ENCODE assay signal across 7 mouse cellular contexts in the genomic region with DNA sequence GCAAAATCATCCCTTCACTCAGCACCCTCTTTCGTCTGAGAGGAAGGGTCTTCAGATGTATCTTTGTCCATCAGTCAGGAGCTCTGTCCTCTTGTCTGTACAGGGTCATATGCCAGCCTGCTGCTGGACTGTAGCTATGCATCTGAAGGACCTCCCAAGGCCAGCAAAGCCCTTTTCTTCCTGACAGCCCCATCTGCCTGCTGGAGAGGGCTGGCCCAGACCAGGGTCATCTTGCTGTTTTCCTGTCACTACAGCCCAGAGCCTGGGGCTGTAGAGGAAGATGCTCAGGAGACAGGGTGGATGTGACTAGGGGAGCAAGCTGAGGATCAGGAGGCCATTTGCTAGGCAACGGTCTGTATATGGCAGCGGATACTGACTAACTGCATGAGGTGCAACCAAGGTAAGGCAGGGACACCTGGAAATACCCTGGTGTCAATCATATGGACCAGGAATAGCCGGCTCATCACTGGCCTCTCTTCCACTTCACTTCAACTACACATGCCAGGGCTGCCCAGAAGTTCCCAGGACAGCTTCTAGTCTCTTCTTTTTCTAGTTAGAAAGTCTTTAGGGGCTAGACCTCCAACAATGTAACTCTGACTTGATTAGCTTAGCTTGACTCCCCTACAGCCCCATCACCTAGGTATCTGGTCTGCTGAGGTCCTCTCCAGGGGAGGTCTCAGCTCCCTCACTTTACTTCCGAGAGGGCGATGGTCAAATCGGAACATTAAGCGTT. TPM values are rescaled to one million over a fixed set of nuclear protein-coding genes. Genes with fewer than 3 reads are reported as not detected.
DNase-seq lines count a peak whose midpoint lies in the region; ATAC-seq and TF ChIP-seq lines count a peak whose summit lies in the region.

No protein-coding gene starts in this region.

- TF ChIP-seq POLR2A in small intestine, adult 2 months (IDR thresholded peaks at IDR 0.05; ENCODE audit: low read depth, low read length) = no peak

- DNase-seq in left cerebral cortex, postnatal 14 days (ENCODE audit: low spot score in 2 of 2) = no peak
- no peak for DNase-seq in testis, postnatal 14 days (ENCODE audit: low spot score)

- H3K4me1 ChIP-seq in megakaryocyte, embryonic 14.5 days = peaks cover 71% of the 10 kb centered on the region
- H3K4me1 ChIP-seq in embryonic facial prominence, embryonic 15.5 days = peaks cover 47% of the 10 kb centered on the region
- peaks cover 18% of the 10 kb centered on the region for H3K4me1 ChIP-seq in intestine, postnatal 0 days (replicated peaks; ENCODE audit: control insufficient read depth, insufficient read depth, low read length)
- peaks cover 14% of the 10 kb centered on the region for H3K4me1 ChIP-seq in small intestine, adult 2 months (ENCODE audit: control insufficient read depth, insufficient read depth, insufficient read length, low read length)

- no peak for TF ChIP-seq CTCF in intestine, postnatal 0 days (IDR thresholded peaks at IDR 0.05; ENCODE audit: low read depth)
- TF ChIP-seq CTCF in small intestine, adult 2 months (IDR thresholded peaks at IDR 0.05; ENCODE audit: extremely low read depth, insufficient read length, insufficient replicate concordance, low read depth, low read length) = no peak

- H3K36me3 ChIP-seq in megakaryocyte, embryonic 14.5 days (replicated peaks; ENCODE audit: low read length) = peaks cover 47% of the 10 kb centered on the region
- H3K36me3 ChIP-seq in embryonic facial prominence, embryonic 15.5 days = peaks cover 26% of the 10 kb centered on the region
- H3K36me3 ChIP-seq in intestine, postnatal 0 days (ENCODE audit: control insufficient read depth, insufficient read depth) = peaks cover 15% of the 10 kb centered on the region
- H3K36me3 ChIP-seq in small intestine, adult 2 months (ENCODE audit: control insufficient read depth, insufficient read depth, low read length) = peaks cover 6% of the 10 kb centered on the region

- WGBS in embryonic facial prominence, embryonic 15.5 days = 22% methylated on average over 8 of the region's 8 CpGs
- 24% methylated on average over 8 of the region's 8 CpGs for WGBS in intestine, postnatal 0 days
- 26% methylated on average over 8 of the region's 8 CpGs for WGBS in small intestine, adult 2 months

- no peaks in the 10 kb centered on the region for H3K9me3 ChIP-seq in megakaryocyte, embryonic 14.5 days
- H3K9me3 ChIP-seq in embryonic facial prominence, embryonic 15.5 days (replicated peaks) = no peaks in the 10 kb centered on the region
- no peaks in the 10 kb centered on the region for H3K9me3 ChIP-seq in intestine, postnatal 0 days (ENCODE audit: control insufficient read depth)

- peak overlapping the region; percentile 59 for H3K9ac ChIP-seq in embryonic facial prominence, embryonic 15.5 days
- H3K9ac ChIP-seq in intestine, postnatal 0 days (ENCODE audit: low read depth, low read length) = peak overlapping the region; percentile 67; the same call in 1 of the 2 replicates

- intact Hi-C loops in left cerebral cortex, postnatal 14 days (cut with DNase I) = no loop called here

- peak overlapping the region; percentile 96 for H3K27ac ChIP-seq in embryonic facial prominence, embryonic 15.5 days (replicated peaks)
- H3K27ac ChIP-seq in intestine, postnatal 0 days (ENCODE audit: low read depth, low read length) = peak overlapping the region; percentile 86
- no peak overlapping the region for H3K27ac ChIP-seq in small intestine, adult 2 months (ENCODE audit: insufficient read depth, low read depth, low read length)

- peak overlapping the region; percentile 76 for H3K4me2 ChIP-seq in embryonic facial prominence, embryonic 15.5 days (replicated peaks)
- H3K4me2 ChIP-seq in intestine, postnatal 0 days (replicated peaks; ENCODE audit: low read depth) = peak overlapping the region; percentile 86

- H3K4me3 ChIP-seq in megakaryocyte, embryonic 14.5 days (replicated peaks) = peak overlapping the region; percentile 93
- H3K4me3 ChIP-seq in embryonic facial prominence, embryonic 15.5 days (replicated peaks) = peak overlapping the region; percentile 68
- peak overlapping the region; percentile 64 for H3K4me3 ChIP-seq in intestine, postnatal 0 days (ENCODE audit: low read depth, low read length)
- H3K4me3 ChIP-seq in small intestine, adult 2 months (ENCODE audit: low read depth, low read length) = peak overlapping the region; percentile 71

- no peaks in the 10 kb centered on the region for H3K27me3 ChIP-seq in megakaryocyte, embryonic 14.5 days (replicated peaks)
- H3K27me3 ChIP-seq in embryonic facial prominence, embryonic 15.5 days = no peaks in the 10 kb centered on the region
- no peaks in the 10 kb centered on the region for H3K27me3 ChIP-seq in intestine, postnatal 0 days (replicated peaks; ENCODE audit: control insufficient read depth, insufficient read depth, low read length)
- H3K27me3 ChIP-seq in small intestine, adult 2 months (ENCODE audit: control insufficient read depth, insufficient read depth, low read length) = no peaks in the 10 kb centered on the region

- no peak for ATAC-seq in megakaryocyte, adult 5-6 weeks (ENCODE audit: poor library complexity, severe bottlenecking)
- no peak for ATAC-seq in embryonic facial prominence, embryonic 15.5 days (ENCODE audit: insufficient number of reproducible peaks, low FRiP score, low TSS enrichment, low read depth)
- ATAC-seq in intestine, postnatal 0 days = no peak

RNA-seq across cellular contexts. Expression of a gene that starts 0.8 kb away (rescaled TPM):
- polyA plus RNA-seq in megakaryocyte, embryonic 14.5 days (2012; ENCODE audit: insufficient read depth, low replicate concordance) = 32.9 and 39.7 TPM in 2 replicates
- total RNA-seq in megakaryocyte, adult 5-6 weeks (2015) = 49.7 and 68.6 TPM in 2 replicates
- 77.2 and 89.0 TPM in 2 replicates for total RNA-seq in megakaryocyte, adult 5-6 weeks (2017)
- 63.3 and 66.7 TPM in 2 replicates for polyA plus RNA-seq in embryonic facial prominence, embryonic 15.5 days (2015; fragmentation: Nextera tagmentation; extraction: Ambion mirVana)
- polyA plus RNA-seq in intestine, postnatal 0 days (2015; fragmentation: Nextera tagmentation; extraction: Ambion mirVana) = 29.6 and 32.0 TPM in 2 replicates
- polyA plus RNA-seq in small intestine, adult 2 months (2012; rRNA removed) = 5.2 and 7.2 TPM in 2 replicates
- total RNA-seq in left cerebral cortex, postnatal 14 days (2021) = 100 to 1,000 TPM; 103 to 110 TPM

RNA-seq across cellular contexts. Expression of a gene that starts 4.1 kb away (rescaled TPM):
- 9.7 TPM in 1 of 2 replicates, not detected in the other for polyA plus RNA-seq in megakaryocyte, embryonic 14.5 days (2012; ENCODE audit: insufficient read depth, low replicate concordance)
- total RNA-seq in megakaryocyte, adult 5-6 weeks (2015) = 14.3 and 16.6 TPM in 2 replicates
- 6.4 and 7.4 TPM in 2 replicates for total RNA-seq in megakaryocyte, adult 5-6 weeks (2017)
- 31.8 and 34.1 TPM in 2 replicates for polyA plus RNA-seq in embryonic facial prominence, embryonic 15.5 days (2015; fragmentation: Nextera tagmentation; extraction: Ambion mirVana)
- polyA plus RNA-seq in intestine, postnatal 0 days (2015; fragmentation: Nextera tagmentation; extraction: Ambion mirVana) = 15.9 and 17.9 TPM in 2 replicates
- polyA plus RNA-seq in small intestine, adult 2 months (2012; rRNA removed) = 11.9 and 17.0 TPM in 2 replicates
- 10 to 100 TPM; 29.3 to 35.1 TPM for total RNA-seq in left cerebral cortex, postnatal 14 days (2021)

RNA-seq across cellular contexts. Expression of a gene that starts 8.9 kb away (rescaled TPM):
- 0.46 TPM in 1 of 2 replicates, not detected in the other for polyA plus RNA-seq in megakaryocyte, embryonic 14.5 days (2012; ENCODE audit: insufficient read depth, low replicate concordance)
- 1.0 and 3.5 TPM in 2 replicates for total RNA-seq in megakaryocyte, adult 5-6 weeks (2015)
- total RNA-seq in megakaryocyte, adult 5-6 weeks (2017) = not detected in 2 replicates
- 3.4 and 3.7 TPM in 2 replicates for polyA plus RNA-seq in embryonic facial prominence, embryonic 15.5 days (2015; fragmentation: Nextera tagmentation; extraction: Ambion mirVana)
- polyA plus RNA-seq in intestine, postnatal 0 days (2015; fragmentation: Nextera tagmentation; extraction: Ambion mirVana) = 1.1 and 1.2 TPM in 2 replicates
- polyA plus RNA-seq in small intestine, adult 2 months (2012; rRNA removed) = 0.15 and 1.6 TPM in 2 replicates
- 1 to 10 TPM; 2.7 to 3.9 TPM for total RNA-seq in left cerebral cortex, postnatal 14 days (2021)

RNA-seq across cellular contexts. Expression of a gene that starts 17.9 kb away (rescaled TPM):
- polyA plus RNA-seq in megakaryocyte, embryonic 14.5 days (2012; ENCODE audit: insufficient read depth, low replicate concordance) = 17.9 and 24.0 TPM in 2 replicates
- total RNA-seq in megakaryocyte, adult 5-6 weeks (2015) = 14.6 and 16.3 TPM in 2 replicates
- total RNA-seq in megakaryocyte, adult 5-6 weeks (2017) = 55.8 and 68.1 TPM in 2 replicates
- polyA plus RNA-seq in embryonic facial prominence, embryonic 15.5 days (2015; fragmentation: Nextera tagmentation; extraction: Ambion mirVana) = 88.0 and 91.4 TPM in 2 replicates
- 18.5 and 19.2 TPM in 2 replicates for polyA plus RNA-seq in intestine, postnatal 0 days (2015; fragmentation: Nextera tagmentation; extraction: Ambion mirVana)
- polyA plus RNA-seq in small intestine, adult 2 months (2012; rRNA removed) = 8.1 and 11.4 TPM in 2 replicates
- 10 to 100 TPM; 40.2 to 45.5 TPM for total RNA-seq in left cerebral cortex, postnatal 14 days (2021)

RNA-seq across cellular contexts. Expression of a gene that starts 22.5 kb away (rescaled TPM):
- 305 and 342 TPM in 2 replicates for polyA plus RNA-seq in megakaryocyte, embryonic 14.5 days (2012; ENCODE audit: insufficient read depth, low replicate concordance)
- total RNA-seq in megakaryocyte, adult 5-6 weeks (2015) = 104 and 120 TPM in 2 replicates
- 126 and 128 TPM in 2 replicates for total RNA-seq in megakaryocyte, adult 5-6 weeks (2017)
- polyA plus RNA-seq in embryonic facial prominence, embryonic 15.5 days (2015; fragmentation: Nextera tagmentation; extraction: Ambion mirVana) = 197 and 210 TPM in 2 replicates
- 135 and 146 TPM in 2 replicates for polyA plus RNA-seq in intestine, postnatal 0 days (2015; fragmentation: Nextera tagmentation; extraction: Ambion mirVana)
- 77.1 and 132 TPM in 2 replicates for polyA plus RNA-seq in small intestine, adult 2 months (2012; rRNA removed)
- total RNA-seq in left cerebral cortex, postnatal 14 days (2021) = 100 to 1,000 TPM in 1 of 2 experiments, 10 to 100 TPM in 1; 91.8 to 105 TPM
